Mouse (Mus musculus) gastrocnemius, postnatal 10 days (tissue): Measurements from ENCODE around the gene Kcnip4. TPM values are rescaled to one million over a fixed set of nuclear protein-coding genes. Genes with fewer than 3 reads are reported as not detected.

Experiments used
- DNase-seq: peaks from one replicate; pipeline ENCODE4 v3.0.0; 2021; ENCODE audit warnings: mixed read lengths
- total RNA-seq, 2 experiments: library from RNA; stranded (reverse); gene quantifications; 2 replicates each; pipeline ENCODE4 v1.2.3; 2021

Kcnip4 gene
- total RNA-seq, 2 experiments from 2014 or later = 0.56 to 0.75 TPM

GRCm38 (mm10) chr5:48551753-48552152 is 973.0 kb downstream of the Kcnip4 start:
- no peak for DNase-seq

- no peak for DNase-seq
These were observed 978.9 kb downstream of the Kcnip4 start for GRCm38 (mm10) chr5:48545825-48546224.

DNA sequence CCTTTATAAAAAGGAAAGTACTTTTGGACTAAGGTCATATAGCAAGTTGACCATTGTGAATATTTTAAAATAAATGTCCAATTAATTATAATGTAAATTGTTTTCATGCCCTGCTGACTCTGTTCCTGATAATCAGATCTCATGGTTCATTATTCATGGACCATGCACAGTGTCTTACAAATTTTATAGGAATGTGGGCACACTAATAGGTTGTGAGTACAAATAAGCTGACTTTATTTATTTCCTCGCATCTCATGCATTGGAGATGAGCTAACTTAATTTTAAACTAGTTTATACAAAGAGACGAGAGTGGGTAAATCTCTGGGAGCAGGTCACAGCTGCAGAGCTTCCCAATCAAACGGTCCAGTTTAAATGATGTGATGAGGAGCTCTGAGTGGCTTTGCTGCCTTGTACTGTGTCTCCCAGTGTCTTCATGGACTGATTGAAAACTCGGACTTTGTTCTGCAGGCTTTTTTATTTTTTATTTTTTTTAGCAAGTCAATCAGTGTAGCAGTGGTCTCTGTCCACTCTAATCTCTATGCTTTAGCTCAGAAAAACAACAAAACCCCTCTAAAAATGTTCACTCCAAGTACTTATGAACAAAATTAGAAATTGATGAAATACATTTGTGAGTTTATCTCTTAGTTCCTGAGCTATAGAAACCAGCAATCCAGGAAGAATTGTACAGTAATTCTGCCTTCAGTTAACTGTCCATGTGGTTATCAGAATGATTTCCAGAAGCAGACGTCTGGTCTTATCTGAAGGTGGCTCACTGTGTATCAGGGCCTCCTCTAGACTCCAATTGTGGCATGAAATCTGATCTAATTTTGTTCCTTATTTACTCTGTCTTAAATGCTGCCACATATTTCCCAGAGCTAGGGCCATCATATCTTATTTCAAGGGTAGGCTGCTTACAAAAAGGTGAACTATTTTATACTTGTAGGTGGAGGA is 979.6 kb downstream of the Kcnip4 start:
- DNase-seq = no peak

- no peak for DNase-seq
These were observed 1006.7 kb downstream of the Kcnip4 start for GRCm38 (mm10) chr5:48518035-48518434.

DNA sequence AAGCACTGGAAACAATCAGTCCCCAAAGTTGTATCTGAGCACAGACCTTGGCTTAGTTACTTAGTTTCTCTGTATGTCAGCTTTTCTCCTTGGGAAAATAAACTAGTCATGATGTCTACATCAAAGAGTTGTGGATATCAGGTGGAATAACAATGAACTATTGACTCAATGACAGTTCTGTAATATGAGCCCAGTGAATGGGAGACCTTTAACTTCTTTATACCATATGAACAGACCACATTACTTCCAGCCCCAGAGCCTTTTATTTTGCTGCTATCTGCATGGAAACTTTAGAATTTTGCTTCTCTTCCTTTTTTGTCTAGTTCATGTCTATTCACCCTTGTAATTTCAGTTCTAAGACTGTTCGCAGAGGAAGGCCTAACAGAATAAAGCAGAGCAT is 1011.4 kb downstream of the Kcnip4 start:
- no peak for DNase-seq

DNA sequence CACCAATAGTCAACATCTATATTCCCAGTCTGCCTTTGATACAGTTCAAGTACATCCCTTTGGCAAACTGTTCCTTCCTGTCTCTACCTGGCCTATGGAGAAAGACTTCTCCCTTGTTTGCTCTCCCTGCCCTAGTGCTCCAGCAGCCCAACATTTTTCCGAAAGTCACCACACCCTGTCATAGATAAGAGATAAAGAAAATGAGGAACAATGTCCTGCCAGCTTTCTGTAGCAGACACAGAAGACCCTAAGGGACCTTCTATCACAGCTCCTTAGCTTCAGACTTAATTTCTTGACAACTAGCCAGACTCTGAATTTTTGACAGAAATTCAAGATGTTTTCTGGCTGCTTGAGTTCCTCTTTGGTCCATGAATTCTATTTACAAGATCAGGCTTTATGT is 1013.4 kb downstream of the Kcnip4 start:
- no peak for DNase-seq

DNA sequence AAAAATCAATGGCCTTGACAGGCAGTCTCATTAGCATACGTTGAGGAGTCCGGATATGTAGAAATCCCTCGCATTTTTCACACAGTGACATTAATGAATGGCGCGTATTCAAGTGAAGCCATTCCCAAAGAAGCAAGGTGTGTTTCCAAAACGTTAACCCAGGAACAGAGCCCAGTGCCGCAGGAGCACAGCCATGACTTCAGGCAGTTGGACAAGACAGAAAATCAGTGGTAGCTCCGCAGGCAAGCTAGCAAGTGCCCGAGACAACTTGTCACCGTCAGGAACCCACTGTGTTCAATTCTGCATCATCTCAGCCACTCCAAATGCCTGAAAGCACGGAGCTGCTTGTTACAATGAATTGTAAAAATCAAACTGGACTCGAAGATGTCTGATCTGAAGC is 1014.5 kb downstream of the Kcnip4 start:
- no peak for DNase-seq

DNA sequence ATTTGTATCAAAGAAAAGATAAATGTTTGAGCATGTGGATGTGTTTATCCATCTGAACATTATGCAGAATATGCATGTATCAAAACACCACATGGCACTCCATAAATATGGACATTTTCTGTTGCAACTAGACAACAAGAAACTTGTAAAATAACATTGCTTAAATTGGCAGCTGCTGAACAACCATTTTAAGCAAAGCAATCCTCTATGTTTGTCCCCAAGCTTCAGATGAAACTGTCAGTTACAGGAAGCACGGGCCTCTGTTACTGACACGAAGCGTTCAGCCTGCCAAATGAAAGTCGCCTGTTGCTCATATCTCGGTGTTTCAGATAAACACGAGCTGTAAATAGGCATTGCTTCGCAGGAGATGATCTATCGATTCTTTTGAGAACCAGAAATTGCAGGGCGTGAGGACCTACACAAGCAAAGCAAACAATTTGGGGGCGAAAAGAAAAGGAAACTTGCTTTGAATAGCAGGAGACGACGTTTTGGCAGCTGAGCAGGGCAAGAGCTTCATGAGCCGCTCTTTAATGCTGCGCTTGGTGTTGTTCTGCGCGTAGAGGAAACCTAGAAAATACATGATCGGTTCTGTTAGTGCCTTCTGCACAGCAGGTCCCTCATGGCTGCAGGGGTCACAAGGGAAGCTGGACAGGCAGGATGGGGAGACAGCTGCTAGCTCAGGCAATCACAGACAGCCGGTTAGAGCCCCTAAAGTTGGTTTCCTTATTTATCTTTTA is 1015.3 kb downstream of the Kcnip4 start:
- DNase-seq = no peak

GRCm38 (mm10) chr5:48503094-48503493 is 1021.6 kb downstream of the Kcnip4 start:
- DNase-seq = no peak

GRCm38 (mm10) chr5:48502442-48502841 is 1022.3 kb downstream of the Kcnip4 start:
- no peak for DNase-seq

DNA sequence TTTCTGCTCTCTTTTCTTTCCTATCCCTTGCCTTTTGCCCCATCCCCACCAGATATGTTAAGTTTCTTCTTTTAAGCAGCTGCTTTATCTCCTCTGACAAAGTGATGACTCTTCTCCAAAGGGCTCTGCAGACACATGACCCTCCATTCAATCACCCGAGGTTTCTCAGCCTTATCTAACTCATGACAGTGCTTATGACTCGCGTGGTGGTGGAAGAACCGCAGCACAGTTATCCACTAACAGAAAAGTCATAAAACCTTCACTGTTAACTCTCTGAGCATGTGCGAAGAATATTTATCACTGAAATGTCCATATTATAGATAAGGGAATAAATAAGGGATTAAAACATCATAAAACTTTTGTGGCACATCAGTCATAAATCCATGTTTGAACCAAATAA is 1024.5 kb downstream of the Kcnip4 start:
- DNase-seq = no peak

- no peak for DNase-seq
These were observed 1033.7 kb downstream of the Kcnip4 start for GRCm38 (mm10) chr5:48490864-48491477.

DNA sequence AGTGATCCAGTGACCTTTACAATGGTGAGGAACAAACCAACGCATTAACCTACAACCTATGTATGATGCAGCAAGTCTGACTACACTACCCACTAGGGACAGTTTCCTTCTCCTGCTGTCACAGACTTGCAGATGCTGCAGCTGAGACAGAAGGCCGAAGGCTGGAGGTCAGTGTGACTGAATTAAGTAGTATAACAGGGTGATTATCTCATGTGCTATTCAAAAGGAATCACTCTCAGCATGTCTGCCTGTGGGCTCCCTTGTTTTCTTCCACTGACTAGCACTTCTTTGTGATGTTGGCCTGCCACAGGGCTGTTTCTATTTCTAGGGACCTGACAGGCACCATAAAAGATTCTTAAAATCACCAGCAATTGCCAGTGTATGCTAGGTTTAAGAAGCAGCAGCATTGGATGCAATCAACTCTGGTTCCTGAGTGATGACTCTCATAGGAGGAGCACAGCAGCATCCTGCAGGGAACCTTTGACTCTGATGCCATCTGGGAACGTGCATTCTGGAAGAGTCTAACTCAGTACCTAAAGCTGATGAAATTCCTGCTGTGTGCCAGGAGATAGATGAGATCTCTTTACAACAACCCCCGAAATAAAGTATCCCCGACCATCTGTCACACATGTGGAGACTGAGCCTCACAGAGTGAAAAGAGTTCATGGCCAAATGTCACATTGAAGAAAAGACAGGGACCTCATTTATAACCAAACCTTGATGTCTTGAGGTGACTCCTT is 1035.0 kb downstream of the Kcnip4 start:
- no peak for DNase-seq

DNA sequence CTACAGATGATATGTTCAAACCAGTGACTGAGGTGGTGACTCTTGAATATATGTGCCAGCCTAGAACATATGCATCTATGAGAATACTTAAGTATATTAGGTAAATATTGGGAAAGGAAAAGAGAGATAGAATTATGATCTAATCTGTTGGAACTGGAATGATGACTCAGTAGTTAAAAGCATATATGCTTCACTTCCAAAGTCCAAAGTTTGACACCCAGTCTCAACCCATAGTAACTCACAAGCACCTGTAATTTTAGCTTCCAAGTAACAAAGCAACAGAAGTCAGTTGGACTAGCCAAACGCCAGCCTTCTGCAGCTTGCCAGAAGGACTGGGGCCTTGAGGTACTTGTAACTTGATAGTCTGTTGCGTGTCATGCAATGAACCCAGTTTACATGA is 1041.6 kb downstream of the Kcnip4 start:
- DNase-seq = no peak

DNA sequence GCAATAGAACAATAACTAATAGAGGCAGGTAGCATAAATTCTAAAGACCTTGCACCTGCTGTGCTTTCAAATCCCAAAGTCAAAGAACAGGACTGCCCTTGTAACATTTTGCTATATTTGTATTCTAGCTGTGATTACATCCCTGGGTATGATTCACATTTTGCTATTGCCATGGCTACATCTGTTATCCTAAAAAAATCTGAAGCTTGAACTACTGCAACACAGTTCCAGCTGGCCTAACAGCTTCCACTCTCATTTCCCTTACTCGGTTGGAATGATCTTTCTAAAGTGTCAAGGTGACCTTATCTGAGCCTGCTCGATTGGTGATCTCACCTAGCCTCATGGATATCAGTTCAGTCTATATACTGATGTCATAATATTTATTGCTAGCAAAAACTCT is 1064.5 kb downstream of the Kcnip4 start:
- DNase-seq = no peak

GRCm38 (mm10) chr5:48448888-48449287 is 1075.8 kb downstream of the Kcnip4 start:
- DNase-seq = no peak

DNA sequence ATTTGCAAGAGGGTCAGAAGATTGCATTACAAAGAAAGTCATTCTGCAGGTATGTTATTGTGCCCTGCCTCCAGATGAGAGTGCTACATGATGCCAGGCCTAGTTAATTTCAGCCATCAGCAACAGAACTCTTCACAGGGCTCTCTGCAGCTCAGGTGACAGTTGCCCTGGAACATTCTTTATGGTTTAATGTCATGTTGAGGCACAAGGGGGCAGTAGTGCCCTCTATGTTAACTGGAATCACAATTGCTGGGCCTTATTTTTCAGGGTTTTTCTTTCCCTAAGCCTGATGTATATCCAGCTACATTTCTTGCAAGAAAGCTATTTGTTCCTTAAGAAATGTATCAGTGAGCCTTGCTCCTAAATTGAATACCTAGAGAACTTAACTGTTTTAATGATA is 1094.2 kb downstream of the Kcnip4 start:
- peak; percentile 12 for DNase-seq

DNA sequence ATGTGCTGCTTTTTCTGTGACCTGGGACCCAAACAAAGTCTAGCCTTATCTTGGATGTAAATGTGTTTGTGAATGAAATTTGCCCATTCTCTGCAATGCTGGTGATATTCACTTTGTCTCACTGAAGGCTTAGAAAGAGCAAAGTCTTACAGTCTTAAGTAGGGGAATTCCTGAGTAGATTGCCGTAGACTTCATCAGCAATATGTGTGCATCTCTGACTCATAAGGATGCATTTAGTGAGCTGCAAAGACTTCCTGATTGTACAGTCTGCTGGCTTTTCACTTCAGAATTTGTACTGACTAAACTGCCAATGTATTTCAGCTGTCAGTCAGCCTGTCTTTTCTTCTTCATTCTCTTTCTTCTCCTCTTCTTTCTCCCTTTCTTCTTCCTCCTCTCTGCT is 1102.8 kb downstream of the Kcnip4 start:
- no peak for DNase-seq

DNA sequence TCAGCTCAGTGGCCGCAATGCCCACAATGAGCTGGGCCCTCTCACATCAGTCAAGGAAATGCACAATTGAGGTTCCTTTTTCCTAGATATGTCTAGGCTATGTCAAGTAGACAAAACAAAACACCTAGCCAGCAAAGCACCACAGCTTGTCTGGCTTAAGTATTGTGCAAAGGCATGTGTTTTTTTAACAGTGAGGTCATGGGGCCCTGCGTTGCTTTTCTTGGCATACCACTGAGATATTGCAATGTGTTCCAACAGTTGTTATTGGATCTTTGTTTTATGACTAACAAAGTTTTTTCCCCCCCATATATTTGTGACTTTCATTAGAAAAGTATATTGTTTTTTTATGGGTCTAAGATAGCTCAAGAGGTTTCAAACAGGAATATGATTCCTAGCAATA is 1105.0 kb downstream of the Kcnip4 start:
- no peak for DNase-seq

GRCm38 (mm10) chr5:48412261-48412660 is 1112.4 kb downstream of the Kcnip4 start:
- no peak for DNase-seq

DNA sequence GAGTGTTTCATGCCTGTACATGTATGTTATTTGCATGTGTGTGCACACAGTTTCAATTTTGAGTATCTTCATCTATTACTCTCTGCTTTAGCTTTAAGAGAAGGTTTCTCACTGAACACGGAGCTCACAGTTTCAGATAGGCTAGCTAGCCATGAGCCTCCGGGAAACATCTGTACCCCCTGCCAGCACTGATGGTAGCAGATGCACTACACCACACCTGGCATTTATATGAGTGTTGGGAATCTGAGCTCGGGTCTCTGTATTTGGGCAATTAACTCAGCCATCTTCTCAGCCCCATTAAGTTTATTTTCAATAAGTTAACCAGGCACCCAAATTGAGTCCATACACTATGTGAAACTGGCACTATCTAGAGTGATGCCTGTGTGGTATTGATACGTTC is 1113.2 kb downstream of the Kcnip4 start:
- no peak for DNase-seq

DNA sequence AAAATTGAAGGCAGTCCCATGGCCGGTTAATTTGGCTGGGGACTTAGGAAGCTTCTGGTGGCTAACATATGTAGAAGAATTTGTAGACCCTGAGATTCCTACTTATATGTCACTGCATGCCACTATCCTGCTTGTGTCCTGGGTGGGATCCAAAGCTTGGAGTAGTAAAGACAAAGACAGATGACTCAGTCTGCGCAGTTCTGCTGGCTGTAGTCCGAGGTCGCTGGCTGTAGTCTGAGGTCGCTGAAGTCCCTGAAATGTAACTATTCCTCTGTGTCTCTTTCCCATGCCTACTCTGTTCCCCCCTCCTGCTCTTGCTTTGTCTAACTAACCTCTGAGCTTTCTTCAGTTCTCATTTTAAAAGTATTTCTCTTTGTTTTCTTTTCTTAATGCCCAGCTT is 1114.4 kb downstream of the Kcnip4 start:
- no peak for DNase-seq
